Comparison of ENCODE assay signal across 8 mouse cellular contexts in the genomic region with DNA sequence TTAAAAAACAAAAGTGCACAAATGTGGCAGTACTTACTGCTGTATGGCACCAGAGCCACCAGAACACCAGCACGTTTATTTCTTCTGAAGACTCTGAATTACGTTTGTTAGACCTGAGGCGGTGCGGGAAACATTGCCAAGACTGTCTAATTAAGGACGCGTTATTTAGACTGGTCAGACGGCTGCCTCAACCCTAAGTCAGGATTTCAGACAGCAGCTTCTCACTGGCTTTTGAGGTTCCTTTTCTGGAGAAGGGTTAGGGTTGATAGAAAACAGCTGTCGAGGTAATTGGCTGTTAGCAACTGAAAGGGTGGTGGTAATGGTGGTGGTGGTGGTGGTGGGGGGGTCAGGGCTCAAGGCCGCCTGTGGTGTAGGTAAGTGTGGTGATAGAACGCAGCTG. TPM values are rescaled to one million over a fixed set of nuclear protein-coding genes. Genes with fewer than 3 reads are reported as not detected.
DNase-seq lines count a peak whose midpoint lies in the region; ATAC-seq and TF ChIP-seq lines count a peak whose summit lies in the region.

No protein-coding gene starts in this region.

- dilution Hi-C loops in CH12.LX (cut with MboI; ENCODE audit: extremely low pct_ligation_motif_present, extremely low pct_unique_long_range_greater_than_20kb, low sequenced_read_pairs), result no loop called here

- H3K4me2 ChIP-seq in CH12.LX (ENCODE audit: insufficient read depth, low read depth, poor library complexity, severe bottlenecking), result peak overlapping the region; percentile 67
- peak overlapping the region; percentile 49 for H3K4me2 ChIP-seq in forebrain, embryonic 13.5 days
- H3K4me2 ChIP-seq in liver, embryonic 13.5 days, result peak overlapping the region; percentile 76

- TF ChIP-seq EP300 in CH12.LX (IDR thresholded peaks at IDR 0.05; ENCODE audit: low read length), result no peak

- H3K79me2 ChIP-seq in CH12.LX (replicated peaks; ENCODE audit: control insufficient read depth, extremely low read depth, insufficient read depth, poor library complexity, severe bottlenecking), result no peaks in the 10 kb centered on the region

- in situ Hi-C loops in CH12.LX (cut with MboI; ENCODE audit: low pct_ligation_motif_present, low pct_unique_long_range_greater_than_20kb, low sequenced_read_pairs), result no loop called here

- peak overlapping the region; percentile 2 to 53 (median 9) for H3K4me3 ChIP-seq in CH12.LX (replicated peaks in 1 of 3; ENCODE audit: low read depth in 2 of 3, low read length in 2 of 3, poor library complexity in 1 of 3)
- H3K4me3 ChIP-seq in forebrain, embryonic 13.5 days, result peak overlapping the region; percentile 24; the same call in 1 of the 2 replicates
- peak overlapping the region; percentile 58 for H3K4me3 ChIP-seq in liver, embryonic 13.5 days (replicated peaks)

- H3K9ac ChIP-seq in CH12.LX (ENCODE audit: insufficient read depth, low read depth), result no peak overlapping the region; the same call in 1 of the 2 replicates
- H3K9ac ChIP-seq in forebrain, embryonic 13.5 days, result no peak overlapping the region
- peak overlapping the region; percentile 56 for H3K9ac ChIP-seq in liver, embryonic 13.5 days

- no peak for TF ChIP-seq RAD21 in CH12.LX (IDR thresholded peaks at IDR 0.05; ENCODE audit: low read depth, low read length)

- DNase-seq in 3T3-L1 (ENCODE audit: low read depth, low spot score) (peak; percentile 51), CH12.LX (ENCODE audit: extremely low read depth) (peak; percentile 28)
- no peak for DNase-seq in liver, embryonic 13.5 days
- no peak for DNase-seq in testis, postnatal 14 days (ENCODE audit: low spot score)
- DNase-seq in adrenal gland, postnatal 4 days (ENCODE audit: low spot score in 2 of 2), result no peak
- DNase-seq in thymus, postnatal 36 days, result no peak
- no peak for DNase-seq in urinary bladder, postnatal 14 days (ENCODE audit: low spot score)

- no peaks in the 10 kb centered on the region for H3K36me3 ChIP-seq in CH12.LX (replicated peaks in 1 of 2; ENCODE audit: control insufficient read depth in 1 of 2, insufficient read depth in 1 of 2, low read length in 1 of 2)
- H3K36me3 ChIP-seq in forebrain, embryonic 13.5 days (ENCODE audit: poor library complexity, severe bottlenecking), result no peaks in the 10 kb centered on the region
- no peaks in the 10 kb centered on the region for H3K36me3 ChIP-seq in liver, embryonic 13.5 days

- WGBS in forebrain, embryonic 13.5 days, result 3% methylated on average over 10 of the region's 10 CpGs
- WGBS in liver, embryonic 13.5 days (ENCODE audit: insufficient replicate concordance), result 12% methylated on average over 10 of the region's 10 CpGs

- H3K4me1 ChIP-seq in CH12.LX (ENCODE audit: control insufficient read depth in 1 of 2, insufficient read depth in 2 of 2), result peaks cover 0 to 3% of the 10 kb centered on the region in 2 experiments; a peak in 2 of 4 replicates
- H3K4me1 ChIP-seq in forebrain, embryonic 13.5 days, result 0 out of 2 replicates have a peak, but pooled peaks cover 11% of the 10 kb centered on the region
- peaks cover 55% of the 10 kb centered on the region for H3K4me1 ChIP-seq in liver, embryonic 13.5 days (replicated peaks)

- no peak for TF ChIP-seq POLR2A in CH12.LX (IDR thresholded peaks at IDR 0.05; ENCODE audit: low read depth, low read length)

- no peak for TF ChIP-seq CTCF in CH12.LX (conservative IDR thresholded peaks at IDR 0.05 in 1 of 2, IDR thresholded peaks at IDR 0.05 in 1 of 2; ENCODE audit: low read depth in 2 of 2, low read length in 2 of 2)

- H3K9me3 ChIP-seq in CH12.LX (replicated peaks; ENCODE audit: low read length), result peaks cover 2% of the 10 kb centered on the region
- H3K9me3 ChIP-seq in forebrain, embryonic 13.5 days (replicated peaks), result no peaks in the 10 kb centered on the region
- H3K9me3 ChIP-seq in liver, embryonic 13.5 days (replicated peaks), result no peaks in the 10 kb centered on the region

- H3K27ac ChIP-seq in CH12.LX (ENCODE audit: insufficient read depth, low read depth), result no peak overlapping the region
- H3K27ac ChIP-seq in forebrain, embryonic 13.5 days, result no peak overlapping the region
- peak overlapping the region; percentile 15; the same call in 1 of the 2 replicates for H3K27ac ChIP-seq in liver, embryonic 13.5 days

- no peaks in the 10 kb centered on the region for H3K27me3 ChIP-seq in CH12.LX (replicated peaks)
- H3K27me3 ChIP-seq in forebrain, embryonic 13.5 days, result no peaks in the 10 kb centered on the region
- no peaks in the 10 kb centered on the region for H3K27me3 ChIP-seq in liver, embryonic 13.5 days

- ATAC-seq in forebrain, embryonic 13.5 days, result no peak
- no peak for ATAC-seq in liver, embryonic 13.5 days (ENCODE audit: low read depth)

TF ChIP-seq in CH12.LX, 34 proteins besides CTCF, POLR2A, EP300 and RAD21:
- TF ChIP-seq GABPA (IDR thresholded peaks at IDR 0.05; ENCODE audit: insufficient replicate concordance, low read depth, low read length) (no peak), SIN3A (IDR thresholded peaks at IDR 0.05; ENCODE audit: low read length) (0 out of 2 replicates have a peak, but pooled peaks have one; percentile 41)

RNA-seq across cellular contexts. Expression of a gene that starts 10.0 kb away (rescaled TPM):
- total RNA-seq in CH12.LX (2012; rRNA removed) (1.1 and 1.3 TPM in 2 replicates), CH12.LX (2014; rRNA removed) (1.2 and 1.3 TPM in 2 replicates)
- polyA plus RNA-seq in CH12.LX (2012; ENCODE audit: insufficient read length, low read depth), result 2.1 and 2.8 TPM in 2 replicates
- 0.08 and 0.21 TPM in 2 replicates for polyA plus RNA-seq in forebrain, embryonic 13.5 days (2015; fragmentation: Nextera tagmentation; extraction: Ambion mirVana)
- not detected in 2 replicates for polyA plus RNA-seq in liver, embryonic 13.5 days (2015; fragmentation: Nextera tagmentation; extraction: Ambion mirVana)
- total RNA-seq in adrenal gland, postnatal 4 days (2021), result under 1 TPM in 1 of 2 experiments, not detected in 1; 0.17 TPM

RNA-seq across cellular contexts. Expression of a gene that starts 32.2 kb away (rescaled TPM):
- total RNA-seq in CH12.LX (2012; rRNA removed) (4,350 and 4,957 TPM in 2 replicates), CH12.LX (2014; rRNA removed) (14.0 and 19.4 TPM in 2 replicates)
- 3.4 and 5.5 TPM in 2 replicates for polyA plus RNA-seq in CH12.LX (2012; ENCODE audit: insufficient read length, low read depth)
- 5.2 and 6.4 TPM in 2 replicates for polyA plus RNA-seq in forebrain, embryonic 13.5 days (2015; fragmentation: Nextera tagmentation; extraction: Ambion mirVana)
- 3.8 and 5.9 TPM in 2 replicates for polyA plus RNA-seq in liver, embryonic 13.5 days (2015; fragmentation: Nextera tagmentation; extraction: Ambion mirVana)
- total RNA-seq in adrenal gland, postnatal 4 days (2021), result 1,000 to 10,000 TPM; 1,239 to 1,302 TPM

RNA-seq across cellular contexts. Expression of a gene that starts 33.0 kb away (rescaled TPM):
- total RNA-seq in CH12.LX (2012; rRNA removed), result 0.38 and 0.51 TPM in 2 replicates
- 0.20 TPM in 2 replicates for total RNA-seq in CH12.LX (2014; rRNA removed)
- polyA plus RNA-seq in CH12.LX (2012; ENCODE audit: insufficient read length, low read depth), result 0.08 and 0.21 TPM in 2 replicates
- polyA plus RNA-seq in forebrain, embryonic 13.5 days (2015; fragmentation: Nextera tagmentation; extraction: Ambion mirVana), result not detected in 2 replicates
- polyA plus RNA-seq in liver, embryonic 13.5 days (2015; fragmentation: Nextera tagmentation; extraction: Ambion mirVana), result 1.5 and 2.0 TPM in 2 replicates
- total RNA-seq in adrenal gland, postnatal 4 days (2021), result under 1 TPM; 0.20 to 0.87 TPM

RNA-seq across cellular contexts. Expression of a gene that starts 35.1 kb away (rescaled TPM):
- total RNA-seq in CH12.LX (2012; rRNA removed) (824 and 932 TPM in 2 replicates), CH12.LX (2014; rRNA removed) (45.2 and 57.1 TPM in 2 replicates)
- 68.6 and 97.0 TPM in 2 replicates for polyA plus RNA-seq in CH12.LX (2012; ENCODE audit: insufficient read length, low read depth)
- polyA plus RNA-seq in forebrain, embryonic 13.5 days (2015; fragmentation: Nextera tagmentation; extraction: Ambion mirVana), result 9.5 and 10.0 TPM in 2 replicates
- polyA plus RNA-seq in liver, embryonic 13.5 days (2015; fragmentation: Nextera tagmentation; extraction: Ambion mirVana), result 7.7 and 13.6 TPM in 2 replicates
- total RNA-seq in adrenal gland, postnatal 4 days (2021), result 100 to 1,000 TPM; 512 to 538 TPM

RNA-seq across cellular contexts. Expression of a gene that starts 36.6 kb away (rescaled TPM):
- total RNA-seq in CH12.LX (2012; rRNA removed), result 608 and 749 TPM in 2 replicates
- 50.1 and 75.3 TPM in 2 replicates for total RNA-seq in CH12.LX (2014; rRNA removed)
- 3.4 and 3.6 TPM in 2 replicates for polyA plus RNA-seq in CH12.LX (2012; ENCODE audit: insufficient read length, low read depth)
- 10.0 and 11.6 TPM in 2 replicates for polyA plus RNA-seq in forebrain, embryonic 13.5 days (2015; fragmentation: Nextera tagmentation; extraction: Ambion mirVana)
- polyA plus RNA-seq in liver, embryonic 13.5 days (2015; fragmentation: Nextera tagmentation; extraction: Ambion mirVana), result 10.3 and 17.1 TPM in 2 replicates
- 100 to 1,000 TPM; 144 to 196 TPM for total RNA-seq in adrenal gland, postnatal 4 days (2021)

Comparison
In these comparisons a context has a peak if more than half of its experiments do, and no peak if none do; other contexts are left out.
1. DNase-seq: peak in 3T3-L1 (single experiment) and CH12.LX (single experiment); none in liver, embryonic 13.5 days (single experiment), testis, postnatal 14 days (single experiment), adrenal gland, postnatal 4 days (0 of 2), thymus, postnatal 36 days (0 of 2) and urinary bladder, postnatal 14 days (single experiment).
2. Peak in every context shown above with its lines, with median percentiles within 50 percentile points of each other: H3K4me2 ChIP-seq and H3K4me3 ChIP-seq.